Mouse (Mus musculus) CH12.LX (cell line): ENCODE measurements at regions not wholly inside any gene's neighbourhood (a gene's known extent, or its start where the extent isn't known, plus 50 kb on each side); places are given as distances from the start of the nearest gene placed in this dataset.

Source experiments
- DNase-seq: peaks from one replicate; pipeline ENCODE4 v3.0.0-alpha.2; 2013; ENCODE audit errors: extremely low read depth
- H3K27ac ChIP-seq: 2 replicates; pipeline ENCODE4 v1.5.1; 2012; ENCODE audit warnings: low read depth, mild to moderate bottlenecking, control low read depth, moderate library complexity; ENCODE audit not compliant: insufficient read depth
- H3K27me3 ChIP-seq: replicated peaks from 2 replicates; pipeline ENCODE3; 2012; ENCODE audit warnings: inconsistent platforms
- H3K36me3 ChIP-seq, 2 experiments: replicated peaks in 1 of 2; 2 replicates each; pipeline versions ENCODE3 to v1.6.1; 2012; ENCODE audit warnings: inconsistent platforms in 1 of 2, low read length in 1 of 2, mild to moderate bottlenecking in 1 of 2, mixed read lengths in 1 of 2, moderate library complexity in 1 of 2; ENCODE audit not compliant: control insufficient read depth in 1 of 2, insufficient read depth in 1 of 2
- H3K4me1 ChIP-seq, 2 experiments: 2 replicates each; pipeline ENCODE4 v1.6.1; 2012; ENCODE audit warnings: inconsistent platforms in 1 of 2, moderate library complexity in 1 of 2; ENCODE audit not compliant: insufficient read depth in 2 of 2, control insufficient read depth in 1 of 2
- H3K4me2 ChIP-seq: 2 replicates; pipeline ENCODE4 v1.6.1; 2012; ENCODE audit warnings: low read depth, mild to moderate bottlenecking, control low read depth; ENCODE audit not compliant: poor library complexity, insufficient read depth, severe bottlenecking
- H3K4me3 ChIP-seq, 3 experiments: fragments of 150-350 bp in 1 of 3; sonication (generic) in 1 of 3; replicated peaks in 1 of 3; 2 replicates each; pipeline versions ENCODE3 to v1.5.1; 2011 to 2012; ENCODE audit warnings: low read depth in 2 of 3, low read length in 2 of 3, mild to moderate bottlenecking in 2 of 3, moderate library complexity in 2 of 3, control low read depth in 1 of 3, improper control_type of control experiment in 1 of 3, inconsistent platforms in 1 of 3, mixed read lengths in 1 of 3; ENCODE audit not compliant: poor library complexity in 1 of 3
- H3K79me2 ChIP-seq: replicated peaks from 2 replicates; pipeline ENCODE4 v1.6.1; 2012; ENCODE audit warnings: mild to moderate bottlenecking, moderate library complexity; ENCODE audit not compliant: control insufficient read depth, poor library complexity, insufficient read depth, severe bottlenecking; ENCODE audit errors: extremely low read depth
- H3K9ac ChIP-seq: 2 replicates; pipeline ENCODE4 v1.6.1; 2012; ENCODE audit warnings: low read depth, mild to moderate bottlenecking, control low read depth, moderate library complexity; ENCODE audit not compliant: insufficient read depth
- H3K9me3 ChIP-seq: replicated peaks from 2 replicates; pipeline ENCODE3; 2012; ENCODE audit warnings: low read length, inconsistent platforms, mixed read lengths
- CHD1 ChIP-seq: IDR thresholded peaks from 2 replicates; pipeline ENCODE4 v1.6.1; 2012; ENCODE audit warnings: low read depth, low read length, improper control_type of control experiment, inconsistent platforms
- CHD2 ChIP-seq: IDR thresholded peaks from 2 replicates; pipeline ENCODE4 v1.6.1; 2011; ENCODE audit warnings: low read length, improper control_type of control experiment
- CTCF ChIP-seq, 2 experiments: IDR thresholded peaks in 1 of 2; conservative IDR thresholded peaks in 1 of 2; 2 replicates each; pipeline ENCODE4 v1.5.1; 2011 to 2012; ENCODE audit warnings: low read depth in 2 of 2, low read length in 2 of 2, improper control_type of control experiment in 1 of 2, inconsistent platforms in 1 of 2, mild to moderate bottlenecking in 1 of 2, moderate library complexity in 1 of 2
- E2F4 ChIP-seq: IDR thresholded peaks from 2 replicates; pipeline ENCODE4 v1.6.1; 2011; ENCODE audit warnings: low read depth, low read length, improper control_type of control experiment; ENCODE audit not compliant: insufficient replicate concordance
- ELF1 ChIP-seq: IDR thresholded peaks from 2 replicates; pipeline ENCODE4 v1.6.1; 2014; ENCODE audit warnings: low read depth, mild to moderate bottlenecking, inconsistent platforms, low read length, improper control_type of control experiment
- GABPA ChIP-seq: IDR thresholded peaks from 2 replicates; pipeline ENCODE4 v1.6.1; 2012; ENCODE audit warnings: low read depth, low read length, improper control_type of control experiment, inconsistent platforms; ENCODE audit not compliant: insufficient replicate concordance
- JUND ChIP-seq: conservative IDR thresholded peaks from 2 replicates; pipeline ENCODE4 v1.6.1; 2011; ENCODE audit warnings: low read depth, low read length, improper control_type of control experiment
- KAT2A ChIP-seq: IDR thresholded peaks from 2 replicates; pipeline ENCODE4 v1.6.1; 2012; ENCODE audit warnings: low read length, improper control_type of control experiment, inconsistent platforms; ENCODE audit not compliant: insufficient replicate concordance
- MAFK ChIP-seq: IDR thresholded peaks from 2 replicates; pipeline ENCODE4 v1.6.1; 2011; ENCODE audit warnings: low read length, improper control_type of control experiment; ENCODE audit not compliant: insufficient replicate concordance
- MAX ChIP-seq: IDR thresholded peaks from 2 replicates; pipeline ENCODE4 v1.6.1; 2011; ENCODE audit warnings: low read length, improper control_type of control experiment
- MYC ChIP-seq: IDR thresholded peaks from 2 replicates; pipeline ENCODE4 v1.6.1; 2011; ENCODE audit warnings: low read depth, mild to moderate bottlenecking, improper control_type of control experiment, low read length
- NRF1 ChIP-seq: IDR thresholded peaks from 2 replicates; pipeline ENCODE4 v1.6.1; 2014; ENCODE audit warnings: low read depth, mild to moderate bottlenecking, inconsistent platforms, low read length, improper control_type of control experiment, moderate library complexity
- PAX5 ChIP-seq: IDR thresholded peaks from 2 replicates; pipeline ENCODE4 v1.6.1; 2012; ENCODE audit warnings: low read length, inconsistent platforms, mixed read lengths
- POLR2AphosphoS2 ChIP-seq: IDR thresholded peaks from 2 replicates; pipeline ENCODE4 v1.6.1; 2011; ENCODE audit warnings: low read depth, low read length, improper control_type of control experiment
- RCOR1 ChIP-seq: conservative IDR thresholded peaks from 2 replicates; pipeline ENCODE4 v1.6.1; 2012; ENCODE audit warnings: low read depth, mild to moderate bottlenecking, inconsistent platforms, low read length, improper control_type of control experiment
- SMC3 ChIP-seq: IDR thresholded peaks from 2 replicates; pipeline ENCODE4 v1.6.1; 2011; ENCODE audit warnings: low read depth, low read length, improper control_type of control experiment
- UBTF ChIP-seq: IDR thresholded peaks from 2 replicates; pipeline ENCODE4 v1.6.1; 2012; ENCODE audit warnings: low read depth, mild to moderate bottlenecking, inconsistent platforms, low read length, improper control_type of control experiment, moderate library complexity
- USF1 ChIP-seq: IDR thresholded peaks from 2 replicates; pipeline ENCODE4 v1.6.1; 2014; ENCODE audit warnings: low read depth, mild to moderate bottlenecking, inconsistent platforms, low read length, improper control_type of control experiment
- ZC3H11A ChIP-seq: IDR thresholded peaks from 2 replicates; pipeline ENCODE4 v1.6.1; 2012; ENCODE audit warnings: low read depth, mild to moderate bottlenecking, inconsistent platforms, low read length, improper control_type of control experiment
- ZMIZ1 ChIP-seq: IDR thresholded peaks from 2 replicates; pipeline ENCODE4 v1.6.1; 2012; ENCODE audit warnings: low read depth, mild to moderate bottlenecking, inconsistent platforms, low read length, improper control_type of control experiment
- dilution Hi-C: fragments of 300-500 bp; cut with MboI; formaldehyde crosslinking; loops from 2 replicates; pipeline ENCODE4 v1.14.3; 2020; ENCODE audit warnings: low sequenced_read_pairs; ENCODE audit not compliant: extremely low pct_unique_long_range_greater_than_20kb, extremely low pct_ligation_motif_present
- in situ Hi-C: fragments of 300-500 bp; cut with MboI; formaldehyde crosslinking; loops from 3 replicates; pipeline ENCODE4 v1.14.3; 2019; ENCODE audit warnings: low sequenced_read_pairs, low pct_ligation_motif_present, low pct_unique_long_range_greater_than_20kb, mixed read lengths

GRCm38 (mm10) chr6:140239356-140239755, 184.5 kb upstream of the Plekha5 start:
- H3K4me3 ChIP-seq = no peak overlapping the region
- no peaks in the 10 kb centered on the region for H3K36me3 ChIP-seq
- H3K27ac ChIP-seq = no peak overlapping the region
- in situ Hi-C loops = no loop called here
- TF ChIP-seq NRF1 (no peak), UBTF (no peak), MAFK (no peak), POLR2AphosphoS2 (no peak), KAT2A (no peak), GABPA (no peak), SMC3 (no peak), MAX (no peak), PAX5 (no peak), CHD2 (no peak), CHD1 (no peak), USF1 (no peak), E2F4 (no peak)
- H3K4me1 ChIP-seq = no peaks in the 10 kb centered on the region
- dilution Hi-C loops = no loop called here
- H3K9me3 ChIP-seq = peaks cover 64% of the 10 kb centered on the region
- DNase-seq = no peak
- H3K9ac ChIP-seq = no peak overlapping the region
- no peak overlapping the region for H3K4me2 ChIP-seq
- no peaks in the 10 kb centered on the region for H3K79me2 ChIP-seq
- H3K27me3 ChIP-seq = no peaks in the 10 kb centered on the region

- Histone ChIP-seq H3K27ac (no peak overlapping the region), H3K27me3 (no peaks in the 10 kb centered on the region), H3K4me1 (no peaks in the 10 kb centered on the region), H3K9me3 (peaks cover 61% of the 10 kb centered on the region), H3K4me2 (no peak overlapping the region), H3K36me3 (no peaks in the 10 kb centered on the region), H3K4me3 (no peak overlapping the region), H3K9ac (no peak overlapping the region), H3K79me2 (no peaks in the 10 kb centered on the region)
- DNase-seq = no peak
- dilution Hi-C loops (no loop called here), in situ Hi-C loops (no loop called here)
- TF ChIP-seq PAX5 (no peak), RCOR1 (no peak), ZMIZ1 (no peak), POLR2AphosphoS2 (no peak), CTCF (conservative IDR thresholded peaks at IDR 0.05 in 1 of 2, IDR thresholded peaks at IDR 0.05 in 1 of 2; ENCODE audit: low read depth in 2 of 2, low read length in 2 of 2) (no peak), MAFK (no peak), MYC (no peak), NRF1 (no peak), ZC3H11A (no peak), SMC3 (no peak), KAT2A (no peak), ELF1 (no peak), JUND (no peak)
Measured at GRCm38 (mm10) chr6:140231537-140231936, 190.3 kb upstream of the Plcz1 start.
